Mouse (Mus musculus) liver, embryonic 13.5 days (tissue): ENCODE data around the gene Slc38a9. TPM values are rescaled to one million over a fixed set of nuclear protein-coding genes. Genes with fewer than 3 reads are reported as not detected.
"Not testable (repeated sequence)": the region's sequence is repeated elsewhere in the genome, so short reads cannot be mapped to it uniquely, and the experiment has no call there.

Source experiments
- ATAC-seq: fragments of 200-750 bp; cut with Nextera tagmentation; 2 replicates; pipeline ENCODE4 v1.8.0; 2017; ENCODE audit warnings: low read depth, mild to moderate bottlenecking, moderate number of reproducible peaks, moderate library complexity
- DNase-seq: peaks from one replicate; pipeline ENCODE4 v3.0.0; 2022
- H3K27ac ChIP-seq: fragments of 300-500 bp; sonication (generic); 2 replicates; pipeline ENCODE4 v1.5.1; 2015; ENCODE audit warnings: moderate library complexity, mild to moderate bottlenecking, inconsistent platforms
- H3K27me3 ChIP-seq: fragments of 300-500 bp; sonication (generic); 2 replicates; pipeline ENCODE4 v1.6.1; 2015; ENCODE audit warnings: mild to moderate bottlenecking, inconsistent platforms
- H3K36me3 ChIP-seq: fragments of 300-500 bp; sonication (generic); 2 replicates; pipeline ENCODE4 v1.6.1; 2015; ENCODE audit warnings: mild to moderate bottlenecking, inconsistent platforms
- H3K4me1 ChIP-seq: fragments of 300-500 bp; sonication (generic); replicated peaks from 2 replicates; pipeline ENCODE4 v1.6.1; 2015; ENCODE audit warnings: inconsistent platforms
- H3K4me2 ChIP-seq: fragments of 300-500 bp; sonication (generic); 2 replicates; pipeline ENCODE4 v1.6.1; 2015; ENCODE audit warnings: inconsistent platforms, mild to moderate bottlenecking, moderate library complexity
- H3K4me3 ChIP-seq: fragments of 300-500 bp; sonication (generic); replicated peaks from 2 replicates; pipeline ENCODE4 v1.5.1; 2015; ENCODE audit warnings: mild to moderate bottlenecking, inconsistent platforms
- H3K9ac ChIP-seq: fragments of 300-500 bp; sonication (generic); 2 replicates; pipeline ENCODE4 v1.6.1; 2015; ENCODE audit warnings: mild to moderate bottlenecking, inconsistent platforms
- H3K9me3 ChIP-seq: fragments of 300-500 bp; sonication (generic); replicated peaks from 2 replicates; pipeline ENCODE4 v1.6.1; 2016; ENCODE audit warnings: inconsistent platforms
- WGBS: fragments of 180-500 bp; shearing (Covaris S2); methylation state at CpG from one replicate; pipeline ENCODE4 v1.1.7; 2015; ENCODE audit not compliant: insufficient replicate concordance; 5-methylcytosine and 5-hydroxymethylcytosine counted together
- polyA plus RNA-seq: library from polyadenylated mRNA; unstranded; fragments of >200 nt; fragmentation: Nextera tagmentation; extraction: Ambion mirVana; gene quantifications from 2 replicates; pipeline ENCODE4 v1.2.1, GENCODE M21; 2015

The Slc38a9 gene
- polyA plus RNA-seq, 1 experiment from 2014 or later, result 10.3 TPM

- WGBS, result 91% methylated on average over 6 of the region's 6 CpGs
- no peak for ATAC-seq
- peaks cover 1% of the 10 kb centered on the region for H3K36me3 ChIP-seq
These were observed 23.4 kb downstream of the Slc38a9 start for GRCm38 (mm10) chr13:112683970-112684369.

GRCm38 (mm10) chr13:112686155-112686554 is 25.6 kb downstream of the Slc38a9 start:
- WGBS, result 45% methylated on average over 2 of the region's 2 CpGs
- DNase-seq (no peak), ATAC-seq (peak; percentile 63)
- Histone ChIP-seq H3K36me3 (peaks cover 8% of the 10 kb centered on the region), H3K27ac (peak overlapping the region; percentile 32), H3K27me3 (no peaks in the 10 kb centered on the region), H3K9me3 (no peaks in the 10 kb centered on the region), H3K9ac (no peak overlapping the region), H3K4me2 (no peak overlapping the region), H3K4me3 (no peak overlapping the region), H3K4me1 (peaks cover 11% of the 10 kb centered on the region)

More at GRCm38 (mm10) chr13:112683970-112684369, 23.4 kb downstream of the Slc38a9 start:
- Histone ChIP-seq H3K4me1 (peaks cover 11% of the 10 kb centered on the region), H3K9me3 (no peaks in the 10 kb centered on the region), H3K27ac (no peak overlapping the region), H3K4me3 (no peak overlapping the region), H3K27me3 (no peaks in the 10 kb centered on the region), H3K4me2 (no peak overlapping the region), H3K9ac (no peak overlapping the region)
- no peak for DNase-seq

GRCm38 (mm10) chr13:112692870-112693553 is 32.5 kb downstream of the Slc38a9 start:
- Histone ChIP-seq H3K9ac (no peak overlapping the region), H3K27me3 (no peaks in the 10 kb centered on the region), H3K27ac (no peak overlapping the region), H3K36me3 (peaks cover 22% of the 10 kb centered on the region), H3K9me3 (no peaks in the 10 kb centered on the region), H3K4me2 (0 out of 2 replicates have a peak overlapping the region, but pooled peaks have one; percentile 14), H3K4me3 (no peak overlapping the region), H3K4me1 (peaks cover 13% of the 10 kb centered on the region)
- ATAC-seq, result peak; percentile 87
- peak; percentile 38 for DNase-seq
- WGBS, result 48% methylated on average over 10 of the region's 10 CpGs

GRCm38 (mm10) chr13:112695526-112696240 is 35.1 kb downstream of the Slc38a9 start:
- H3K27ac ChIP-seq, result no peak overlapping the region
- no peak overlapping the region for H3K9ac ChIP-seq
- H3K9me3 ChIP-seq, result no peaks in the 10 kb centered on the region
- WGBS, result 79% methylated on average over 8 of the region's 8 CpGs
- ATAC-seq, result no peak
- H3K36me3 ChIP-seq, result peaks cover 25% of the 10 kb centered on the region
- H3K4me3 ChIP-seq, result no peak overlapping the region
- peaks cover 13% of the 10 kb centered on the region for H3K4me1 ChIP-seq
- H3K4me2 ChIP-seq, result no peak overlapping the region
- H3K27me3 ChIP-seq, result no peaks in the 10 kb centered on the region
- no peak for DNase-seq

GRCm38 (mm10) chr13:112701256-112701655 is 40.7 kb downstream of the Slc38a9 start:
- H3K4me3 ChIP-seq, result no peak overlapping the region
- no peak for ATAC-seq

GRCm38 (mm10) chr13:112706351-112706750 is 45.8 kb downstream of the Slc38a9 start:
- no peak overlapping the region for H3K4me2 ChIP-seq
- 83% methylated on average over 4 of the region's 4 CpGs for WGBS
- no peak overlapping the region for H3K4me3 ChIP-seq
- H3K9me3 ChIP-seq, result no peaks in the 10 kb centered on the region
- H3K36me3 ChIP-seq, result peaks cover 2% of the 10 kb centered on the region
- ATAC-seq, result no peak
- H3K27me3 ChIP-seq, result no peaks in the 10 kb centered on the region
- H3K9ac ChIP-seq, result no peak overlapping the region
- no peak overlapping the region for H3K27ac ChIP-seq
- no peaks in the 10 kb centered on the region for H3K4me1 ChIP-seq
- no peak for DNase-seq

More at GRCm38 (mm10) chr13:112701256-112701655, 40.7 kb downstream of the Slc38a9 start:
- H3K4me2 ChIP-seq, result no peak overlapping the region
- DNase-seq, result no peak
- H3K9me3 ChIP-seq, result no peaks in the 10 kb centered on the region
- H3K27ac ChIP-seq, result no peak overlapping the region
- no peak overlapping the region for H3K9ac ChIP-seq
- H3K27me3 ChIP-seq, result no peaks in the 10 kb centered on the region
- H3K36me3 ChIP-seq, result peaks cover 13% of the 10 kb centered on the region
- 77% methylated on average over 8 of the region's 8 CpGs for WGBS
- H3K4me1 ChIP-seq, result no peaks in the 10 kb centered on the region

GRCm38 (mm10) chr13:112720078-112720736 is 59.7 kb downstream of the Slc38a9 start:
- H3K27ac ChIP-seq, result no peak overlapping the region
- H3K36me3 ChIP-seq, result peaks cover 10% of the 10 kb centered on the region
- DNase-seq (no peak), ATAC-seq (no peak)
- H3K4me2 ChIP-seq, result no peak overlapping the region
- H3K9ac ChIP-seq, result no peak overlapping the region
- 88% methylated on average over 15 of the region's 15 CpGs for WGBS
- no peak overlapping the region for H3K4me3 ChIP-seq
- no peaks in the 10 kb centered on the region for H3K27me3 ChIP-seq
- no peaks in the 10 kb centered on the region for H3K9me3 ChIP-seq
- no peaks in the 10 kb centered on the region for H3K4me1 ChIP-seq

GRCm38 (mm10) chr13:112721946-112722729 is 61.6 kb downstream of the Slc38a9 start:
- Histone ChIP-seq H3K9ac (no peak overlapping the region), H3K4me3 (no peak overlapping the region)
- DNase-seq, result no peak

GRCm38 (mm10) chr13:112724260-112724659 is 63.7 kb downstream of the Slc38a9 start:
- DNase-seq, H3K9ac ChIP-seq: not testable (repeated sequence)

More at GRCm38 (mm10) chr13:112721946-112722729, 61.6 kb downstream of the Slc38a9 start:
- no peak overlapping the region for H3K4me2 ChIP-seq
- H3K9me3 ChIP-seq, result no peaks in the 10 kb centered on the region
- H3K36me3 ChIP-seq, result peaks cover 10% of the 10 kb centered on the region
- H3K27me3 ChIP-seq, result no peaks in the 10 kb centered on the region
- ATAC-seq, result no peak
- H3K27ac ChIP-seq, result 0 out of 2 replicates have a peak overlapping the region, but pooled peaks have one; percentile 15
- 80% methylated on average over 9 of the region's 9 CpGs for WGBS
- H3K4me1 ChIP-seq, result no peaks in the 10 kb centered on the region

GRCm38 (mm10) chr13:112726002-112726401 is 65.5 kb downstream of the Slc38a9 start:
- DNase-seq, result no peak
- Histone ChIP-seq H3K4me3 (no peak overlapping the region), H3K9me3 (no peaks in the 10 kb centered on the region), H3K27me3 (no peaks in the 10 kb centered on the region), H3K4me2 (no peak overlapping the region), H3K27ac (no peak overlapping the region), H3K9ac (no peak overlapping the region), H3K4me1 (no peaks in the 10 kb centered on the region), H3K36me3 (peaks cover 7% of the 10 kb centered on the region; the same call in 1 of the 2 replicates)
- WGBS, result 75% methylated on average over 3 of the region's 3 CpGs
- ATAC-seq, result no peak

More at GRCm38 (mm10) chr13:112724260-112724659, 63.7 kb downstream of the Slc38a9 start:
- not testable (repeated sequence) for ATAC-seq, H3K4me3 ChIP-seq, H3K9me3 ChIP-seq, H3K4me1 ChIP-seq, H3K27ac ChIP-seq, H3K4me2 ChIP-seq, H3K27me3 ChIP-seq
- peaks cover 14% of the 10 kb centered on the region for H3K36me3 ChIP-seq
